Mouse (Mus musculus) ES-Bruce4 (cell line): ENCODE results near the gene Setd5.

Experiments used
- EP300 ChIP-seq: IDR thresholded peaks from 2 replicates; pipeline ENCODE4 v1.6.1; 2011; ENCODE audit warnings: low read depth, low read length; ENCODE audit not compliant: insufficient read depth
- POLR2A ChIP-seq: IDR thresholded peaks from one replicate; pipeline ENCODE4 v1.8.1; 2011; ENCODE audit warnings: low read length; ENCODE audit not compliant: insufficient read depth

- no peak for TF ChIP-seq POLR2A
- no peak for TF ChIP-seq EP300
Observed at GRCm38 (mm10) chr6:113078031-113078721, 1.0 kb downstream of the Setd5 start.
